Mouse (Mus musculus) cerebellum, adult 9-11 months (tissue): ENCODE data around the gene Fam53a.

ENCODE experiments used
- DNase-seq: peaks from one replicate; pipeline ENCODE4 v3.0.0; 2022

Gene Fam53a

GRCm38 (mm10) chr5:33629301-33629987 is at the start of gene Fam53a, which contains the start of gene Gm9903:
Gene Fam53a, minus strand, starts transcription at chr5:33629635.
Gene Gm9903, plus strand, starts transcription at chr5:33629925.
- peak; percentile 100 for DNase-seq

GRCm38 (mm10) chr5:33678244-33678643 is 48.8 kb upstream of the Fam53a start:
- no peak for DNase-seq

- peak; percentile 19 for DNase-seq
These were observed 46.5 kb upstream of the Fam53a start for GRCm38 (mm10) chr5:33675964-33676363.

- peak; percentile 60 for DNase-seq
These were observed 45.0 kb upstream of the Fam53a start for GRCm38 (mm10) chr5:33674439-33674838.

GRCm38 (mm10) chr5:33671659-33672058 is 42.2 kb upstream of the Fam53a start:
- no peak for DNase-seq

- DNase-seq = no peak
These were observed 38.8 kb upstream of the Fam53a start for GRCm38 (mm10) chr5:33668223-33668622.

GRCm38 (mm10) chr5:33658664-33659050 is 29.2 kb upstream of the Fam53a start:
- no peak for DNase-seq

- DNase-seq = peak; percentile 99
These were observed 28.6 kb upstream of the Fam53a start, which contains the start of the genes Tacc3 and Tmem129 for GRCm38 (mm10) chr5:33657787-33658663. Gene Tacc3, plus strand, starts transcription at chr5:33658128. Gene Tmem129, minus strand, starts transcription at chr5:33658416.

- DNase-seq = no peak
These were observed 27.9 kb upstream of the Fam53a start for GRCm38 (mm10) chr5:33657251-33657786.

- no peak for DNase-seq
These were observed 27.3 kb upstream of the Fam53a start for GRCm38 (mm10) chr5:33656739-33657138.

- peak; percentile 53 for DNase-seq
These were observed 25.9 kb upstream of the Fam53a start for GRCm38 (mm10) chr5:33655251-33655840.

- peak; percentile 64 for DNase-seq
These were observed 25.0 kb upstream of the Fam53a start for GRCm38 (mm10) chr5:33654424-33654823.

GRCm38 (mm10) chr5:33652783-33653173 is 23.3 kb upstream of the Fam53a start:
- no peak for DNase-seq

- DNase-seq = peak; percentile 98
These were observed 22.7 kb upstream of the Fam53a start, which contains the start of gene Slbp for GRCm38 (mm10) chr5:33651921-33652782. Gene Slbp, minus strand, starts transcription at chr5:33652574.

- no peak for DNase-seq
These were observed 22.1 kb upstream of the Fam53a start for GRCm38 (mm10) chr5:33651541-33651920.

- no peak for DNase-seq
These were observed 21.6 kb upstream of the Fam53a start for GRCm38 (mm10) chr5:33651017-33651416.

- peak; percentile 41 for DNase-seq
These were observed 11.2 kb upstream of the Fam53a start for GRCm38 (mm10) chr5:33640652-33641051.

- DNase-seq = no peak
These were observed 9.4 kb upstream of the Fam53a start for GRCm38 (mm10) chr5:33638826-33639225.

- DNase-seq = no peak
These were observed 8.3 kb upstream of the Fam53a start for GRCm38 (mm10) chr5:33637606-33638350.

GRCm38 (mm10) chr5:33635361-33635760 is 5.9 kb upstream of the Fam53a start:
- no peak for DNase-seq

GRCm38 (mm10) chr5:33632526-33632925 is 3.1 kb upstream of the Fam53a start:
- DNase-seq = no peak
